Mouse (Mus musculus): Measurements from ENCODE around the gene Eloa. TPM values are rescaled to one million over a fixed set of nuclear protein-coding genes. Genes with fewer than 3 reads are reported as not detected.

Gene Eloa
- total RNA-seq, 2 experiments from 2014 or later = 28.6 to 29.3 TPM

DNA sequence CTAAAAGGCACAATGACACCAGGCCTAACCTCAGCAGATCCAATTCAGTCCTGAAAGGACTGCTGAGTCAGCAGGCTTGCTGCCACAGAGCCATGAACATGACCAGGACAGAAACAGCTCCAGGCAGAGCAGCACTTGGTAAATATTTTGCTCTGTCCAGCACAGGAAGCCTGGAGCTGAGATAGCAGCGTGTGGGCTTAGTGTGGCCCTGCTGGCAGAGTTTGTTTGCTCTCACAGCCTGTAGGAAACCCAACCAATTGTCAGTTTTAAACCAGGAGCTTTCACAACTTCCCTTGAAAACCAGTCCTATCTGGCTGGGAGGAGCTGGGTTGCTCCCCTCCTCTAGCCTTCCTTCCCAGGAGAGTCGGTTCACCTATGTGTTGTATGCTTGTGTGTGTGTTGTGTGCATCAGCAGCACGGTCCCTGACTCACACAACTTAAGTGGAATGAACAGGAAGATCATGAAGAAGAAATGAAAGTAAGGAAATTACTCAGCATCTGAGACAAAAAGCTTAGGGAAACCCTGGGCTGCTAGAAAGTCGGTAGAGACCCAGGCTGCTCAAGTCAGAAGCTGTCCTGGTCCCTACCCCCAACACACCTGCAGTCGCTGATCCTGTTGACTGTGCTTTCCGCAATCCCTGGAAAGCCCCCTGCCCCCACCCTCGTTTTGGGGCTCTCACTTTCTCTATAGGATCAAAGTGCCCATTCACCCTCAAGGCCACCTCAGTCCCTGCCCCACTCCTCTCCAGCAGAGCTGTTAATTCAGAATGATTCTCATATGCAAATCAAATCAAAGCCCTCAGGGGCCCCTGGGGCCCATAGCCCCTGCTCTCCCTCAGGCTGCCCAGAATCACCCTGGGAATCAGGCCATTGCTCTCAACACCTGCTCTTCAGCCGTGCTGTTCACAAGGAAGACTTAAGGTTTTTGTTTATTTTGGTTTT is 9.7 kb upstream of the Eloa start:
- no peak for DNase-seq (ENCODE audit: low spot score in 2 of 2)

DNA sequence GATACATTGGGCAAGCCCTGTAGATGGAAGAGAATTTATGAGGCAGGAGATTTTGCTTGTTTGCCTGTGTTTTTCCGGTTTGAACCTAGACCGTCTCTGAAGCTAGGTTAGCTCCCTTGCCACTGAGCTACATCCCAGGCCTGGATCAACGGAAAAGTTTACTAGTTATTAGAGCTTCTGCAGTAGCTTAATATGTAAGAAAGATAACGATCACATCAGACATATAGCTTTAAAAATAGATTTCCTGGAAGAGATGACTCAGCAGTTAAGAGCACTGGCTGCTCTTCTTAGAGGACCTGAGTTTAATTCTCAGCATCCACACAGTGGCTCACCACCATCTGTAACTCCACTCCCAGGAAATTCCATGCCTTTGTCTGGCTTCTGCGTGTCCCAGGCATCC is 7.1 kb upstream of the Eloa start:
- no peak for DNase-seq (ENCODE audit: low spot score in 2 of 2)

DNA sequence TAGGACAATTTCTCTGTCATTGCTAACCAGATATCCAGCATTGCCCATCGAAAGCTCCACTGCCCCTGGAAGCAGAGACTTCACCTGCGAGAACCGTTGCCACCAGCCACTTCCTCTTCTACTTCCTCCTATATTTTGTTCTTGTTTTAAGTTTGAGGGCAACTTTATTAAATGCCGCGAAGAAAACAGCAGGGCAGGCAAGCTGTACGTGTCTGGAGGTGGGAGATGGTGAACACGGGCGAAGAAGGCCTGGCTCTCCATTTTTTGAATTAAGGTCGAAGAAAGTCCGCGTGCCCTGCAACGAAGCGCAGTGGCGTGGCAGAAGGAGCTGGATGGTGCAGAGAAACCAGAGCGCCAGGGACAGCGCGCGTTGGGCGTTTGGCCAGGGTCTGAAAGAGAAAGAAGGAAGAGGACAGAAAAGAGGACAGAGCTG is 6.6 kb upstream of the Eloa start:
- DNase-seq (ENCODE audit: low spot score in 2 of 2) = no peak

DNA sequence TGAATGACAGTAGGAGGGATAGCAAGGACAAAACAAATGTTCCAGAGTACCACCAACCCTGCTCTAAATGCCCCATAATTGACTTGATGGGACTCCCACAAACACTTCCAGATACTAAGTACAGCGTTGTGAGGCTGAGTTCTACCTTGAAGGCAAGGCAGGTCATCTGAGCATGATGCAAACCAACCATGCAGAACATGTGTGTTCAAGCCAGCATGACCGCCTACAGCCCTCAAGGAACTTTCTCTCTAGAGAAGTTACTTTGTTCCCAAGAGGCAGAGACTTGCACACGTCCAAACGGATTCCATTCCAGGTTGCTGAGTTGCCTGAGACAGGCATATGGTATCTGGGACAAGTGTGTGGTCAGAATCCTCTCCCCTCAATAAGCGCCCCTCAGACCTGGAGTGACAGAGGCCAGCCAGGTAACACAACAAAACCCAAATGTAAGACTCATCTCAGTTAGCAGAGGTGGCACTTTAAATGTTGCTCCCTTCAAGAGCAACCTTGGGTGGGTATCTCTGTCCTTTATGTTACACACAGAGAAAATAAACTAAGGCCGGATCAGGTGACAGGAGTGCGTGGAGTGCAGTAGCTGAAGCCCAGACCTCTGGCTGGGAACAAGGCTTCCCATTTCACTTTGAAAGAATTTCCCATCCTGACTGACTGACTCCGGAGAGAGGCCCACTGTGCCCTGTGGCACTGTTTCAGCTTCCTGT is 6.0 kb upstream of the Eloa start:
- no peak for DNase-seq (ENCODE audit: low spot score in 2 of 2)

DNA sequence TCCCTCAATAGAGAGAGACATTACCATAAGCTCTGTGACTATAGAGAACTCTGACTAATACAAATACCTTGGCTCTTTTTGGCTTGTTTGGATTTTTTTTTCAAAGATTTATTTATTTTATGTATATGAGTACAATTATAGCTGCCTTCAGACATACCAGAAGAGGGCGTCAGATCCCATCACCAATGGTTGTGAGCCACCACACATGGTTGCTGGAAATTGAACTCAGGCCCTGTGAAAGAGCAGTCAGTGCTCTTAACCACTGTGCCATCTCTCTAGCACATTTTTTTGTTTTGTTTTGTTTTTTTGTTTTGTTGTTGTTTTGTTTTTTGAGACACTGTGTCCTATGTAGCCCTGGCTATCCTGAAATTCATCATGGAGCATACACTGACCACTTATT is 3.8 kb upstream of the Eloa start:
- DNase-seq (ENCODE audit: low spot score in 2 of 2) = no peak

DNA sequence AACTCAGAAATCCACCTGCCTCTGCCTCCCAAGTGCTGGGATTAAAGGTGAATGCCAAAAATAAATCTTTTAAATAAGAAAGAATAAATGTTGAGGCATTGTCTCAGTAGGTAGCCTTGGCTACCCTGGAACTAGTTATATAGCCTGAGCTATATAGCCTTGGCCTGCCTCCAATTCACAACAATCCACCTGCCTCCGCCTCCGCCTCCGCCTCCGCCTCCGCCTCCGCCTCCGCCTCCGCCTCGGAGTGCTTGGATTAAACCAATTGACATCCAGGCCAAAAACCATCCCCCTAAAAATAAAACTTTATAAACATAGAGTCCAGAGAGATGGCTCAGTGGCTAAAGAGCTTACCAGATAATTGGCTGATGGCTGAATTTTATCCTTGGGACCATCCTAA is 1.4 kb upstream of the Eloa start:
- DNase-seq (ENCODE audit: low spot score in 2 of 2) = no peak

DNA sequence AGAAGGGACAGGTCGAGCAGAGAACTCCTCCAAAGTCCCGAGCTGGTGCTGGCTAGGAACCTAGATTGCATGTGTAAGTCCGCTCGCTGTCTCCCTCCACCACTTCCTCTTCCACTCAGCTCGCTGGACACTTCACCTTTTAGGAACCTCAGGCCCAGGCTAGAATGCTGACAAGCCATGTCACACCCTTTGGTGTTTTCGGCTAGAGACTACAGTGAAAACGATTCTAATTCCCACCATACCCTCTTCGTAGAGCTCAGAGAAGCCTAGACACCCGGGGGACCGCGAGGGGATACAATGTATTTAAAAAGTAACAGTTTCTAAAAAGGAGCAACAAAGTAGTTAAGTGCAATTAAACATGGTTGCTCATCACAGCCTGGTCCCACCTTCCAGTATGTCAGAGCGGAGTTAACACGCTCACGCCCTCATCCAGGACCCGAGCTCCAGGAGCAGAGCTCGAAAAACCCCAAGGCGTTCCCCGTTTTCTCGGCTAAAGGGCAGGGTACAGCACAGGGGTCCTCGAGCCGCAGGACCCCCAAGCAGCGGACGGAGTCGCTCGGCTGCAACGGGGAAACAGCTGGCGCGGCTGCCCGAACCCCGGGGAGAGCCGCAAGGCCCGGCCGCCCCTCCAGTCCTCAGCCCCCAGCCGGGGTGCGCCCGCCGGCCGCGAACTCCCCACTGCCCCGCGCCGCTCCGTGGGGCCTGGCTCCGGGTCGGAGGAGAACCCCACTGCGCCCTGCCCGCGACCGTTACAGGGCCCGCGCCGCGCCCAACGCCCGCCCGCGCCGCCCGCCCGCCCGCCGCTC is 617 bp downstream of the Eloa start:
- peak in 1 of 2 experiments; percentile 13 for DNase-seq (ENCODE audit: low spot score in 2 of 2)

DNA sequence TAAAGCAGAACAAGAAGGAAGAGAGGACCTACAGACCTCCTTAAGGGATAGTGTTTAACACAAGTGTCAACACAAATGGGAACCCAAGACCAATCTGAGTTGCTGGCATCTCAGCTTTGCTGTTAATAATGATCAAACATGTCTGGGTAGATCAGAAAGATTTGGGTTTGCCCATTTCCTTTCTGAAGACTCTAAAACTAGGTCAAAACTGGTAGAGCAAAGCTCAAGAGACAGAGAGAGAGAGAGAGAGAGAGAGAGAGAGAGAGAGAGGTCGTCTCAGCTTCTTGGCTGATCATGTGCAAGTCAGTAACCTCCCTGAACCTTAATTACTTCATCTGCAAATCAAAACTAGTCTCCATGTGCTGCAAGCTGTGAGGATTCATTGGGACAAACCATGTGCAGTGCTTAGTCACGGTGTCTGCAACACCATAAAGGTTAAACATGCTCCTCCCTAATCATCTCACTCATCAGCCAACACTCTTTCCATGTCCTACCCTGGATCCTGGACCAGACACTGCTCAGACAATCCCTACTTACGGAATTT is 5.4 kb downstream of the Eloa start:
- DNase-seq (ENCODE audit: low spot score in 2 of 2) = no peak

DNA sequence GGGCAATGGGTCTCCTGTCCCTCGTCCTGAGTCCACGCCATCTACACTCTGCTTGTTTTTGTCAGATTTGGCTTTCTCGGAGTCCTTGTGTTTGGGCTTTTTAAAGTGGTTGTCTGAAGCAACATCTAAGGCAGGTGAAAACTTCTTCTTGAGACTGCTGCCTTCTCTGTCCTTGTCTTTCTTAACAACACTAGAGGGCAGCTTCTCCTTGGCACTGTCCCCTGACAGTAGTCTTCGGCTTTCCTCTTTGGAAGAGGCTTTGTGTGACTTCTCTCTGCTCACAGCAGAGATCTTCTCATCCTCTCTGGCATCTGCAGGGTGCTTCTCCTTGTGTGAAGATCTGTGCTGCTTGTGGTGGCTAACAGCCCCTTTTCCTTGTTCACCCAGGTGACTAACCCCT is 11.0 kb downstream of the Eloa start:
- no peak for DNase-seq (ENCODE audit: low spot score in 2 of 2)

DNA sequence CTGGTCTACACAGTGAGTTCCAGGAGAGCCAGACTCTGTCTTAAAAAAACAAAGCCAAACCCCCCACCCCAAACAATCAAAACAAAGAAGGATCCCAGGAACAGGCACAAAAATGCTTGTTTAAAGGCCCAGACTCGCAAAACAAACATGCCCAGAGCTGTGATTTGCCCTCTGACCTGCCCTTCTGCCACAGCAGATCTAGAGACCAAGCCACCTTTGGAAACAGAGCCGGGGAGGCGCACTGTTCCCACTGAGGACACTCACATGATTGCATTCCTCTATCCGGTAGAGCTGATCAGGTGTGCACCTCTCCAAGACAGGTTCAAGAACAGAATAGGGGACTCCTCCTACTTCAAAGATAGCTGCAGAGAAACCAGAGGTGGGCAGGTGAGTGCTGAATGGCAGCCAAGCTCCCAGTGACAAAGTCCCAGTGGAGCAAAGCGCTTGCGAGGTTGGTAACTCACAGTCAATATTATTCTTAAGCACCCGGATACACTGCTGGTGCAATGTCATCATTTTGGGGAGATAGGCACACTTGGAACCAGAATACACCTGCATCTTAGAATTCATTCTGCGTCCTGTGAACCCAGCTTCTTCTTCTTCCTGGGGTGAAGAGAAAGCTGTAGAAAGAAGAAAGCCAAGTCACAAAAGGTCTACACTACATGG is 12.6 kb downstream of the Eloa start:
- no peak for DNase-seq (ENCODE audit: low spot score in 2 of 2)

DNA sequence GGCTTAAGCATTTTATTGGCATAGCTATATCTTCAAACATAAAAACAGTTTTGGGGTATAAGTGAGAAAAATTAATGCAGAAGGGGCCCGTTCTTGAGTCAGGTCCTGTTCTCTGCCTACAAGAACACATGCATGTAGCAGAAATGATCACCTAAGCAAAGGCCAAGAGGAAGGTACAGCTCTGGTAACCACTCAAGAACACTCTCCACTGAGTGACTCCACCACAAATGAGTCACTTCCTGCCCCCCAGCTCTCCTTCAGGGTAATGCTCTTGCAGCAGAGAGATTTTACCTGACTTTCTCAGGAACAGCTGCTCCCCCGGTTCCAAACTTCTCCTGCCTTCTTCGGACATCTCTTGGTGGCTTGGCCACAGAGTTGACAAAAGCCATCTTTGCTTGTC is 14.7 kb downstream of the Eloa start:
- DNase-seq (ENCODE audit: low spot score in 2 of 2) = no peak

DNA sequence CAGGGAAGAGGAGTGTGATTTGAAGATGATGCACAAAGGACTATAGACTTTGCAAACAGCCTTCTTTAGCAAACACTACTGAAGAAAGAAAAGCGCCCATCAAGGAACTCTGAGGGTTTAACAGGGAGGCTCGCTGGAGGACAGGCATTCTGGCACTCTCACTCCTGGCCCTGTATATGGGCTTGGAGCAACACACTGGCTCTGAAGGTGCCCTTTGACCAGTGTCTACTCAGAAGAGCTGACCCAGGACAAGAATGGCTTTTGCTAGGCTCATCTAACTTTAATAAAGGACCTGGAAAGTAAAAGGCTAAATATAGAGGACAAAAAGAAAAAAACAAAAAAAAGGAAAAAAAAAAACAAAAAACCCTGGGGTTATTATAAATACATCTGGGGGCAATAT is 16.6 kb downstream of the Eloa start:
- no peak for DNase-seq (ENCODE audit: low spot score in 2 of 2)

DNA sequence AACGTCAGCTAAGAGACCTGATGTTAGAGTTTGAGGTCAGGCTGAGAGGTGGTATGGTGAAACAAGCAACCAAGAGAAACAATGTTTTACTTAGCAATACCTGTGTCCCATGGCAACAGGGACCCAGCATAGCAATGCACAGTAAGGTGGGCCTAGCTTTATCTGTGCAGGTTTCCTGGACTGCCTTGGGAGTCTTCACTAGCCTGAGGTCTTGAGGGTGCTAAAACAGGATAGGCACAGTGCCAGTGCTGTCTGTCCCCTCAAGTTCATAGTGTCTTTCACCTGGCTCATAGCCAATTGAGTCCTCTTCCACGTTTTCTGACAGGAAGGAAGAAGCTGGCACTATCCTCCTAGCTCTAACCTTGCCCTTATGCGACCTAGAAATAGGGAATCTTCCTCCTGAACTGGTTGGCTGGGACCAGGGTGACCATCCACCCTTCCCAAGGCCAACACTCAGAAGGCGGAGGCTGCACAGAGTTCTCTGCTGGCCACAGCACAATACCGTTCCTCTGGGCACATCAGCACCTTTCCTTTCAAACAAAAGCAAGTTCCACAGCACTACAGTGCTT is 17.4 kb downstream of the Eloa start:
- no peak for DNase-seq (ENCODE audit: low spot score in 2 of 2)

DNA sequence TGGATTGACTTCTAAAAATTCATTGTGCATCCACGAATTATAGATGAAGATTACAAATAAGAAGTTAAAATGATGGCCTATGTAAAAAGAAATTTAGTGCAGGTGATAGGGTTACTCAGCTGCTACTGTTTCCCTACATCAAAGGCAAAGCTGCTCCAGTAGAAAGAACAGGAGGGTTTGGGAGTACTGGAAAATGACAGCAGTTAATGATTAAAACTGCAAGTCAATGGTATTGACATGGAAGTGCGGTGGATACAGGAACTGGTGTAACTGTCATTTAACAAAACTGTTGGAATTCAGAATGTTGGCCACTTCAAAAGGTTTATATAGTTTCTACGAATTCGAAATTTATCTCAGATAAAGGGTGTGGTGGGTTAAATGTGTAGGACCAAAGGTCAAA is 26.4 kb downstream of the Eloa start:
- no peak for DNase-seq (ENCODE audit: low spot score in 2 of 2)

DNA sequence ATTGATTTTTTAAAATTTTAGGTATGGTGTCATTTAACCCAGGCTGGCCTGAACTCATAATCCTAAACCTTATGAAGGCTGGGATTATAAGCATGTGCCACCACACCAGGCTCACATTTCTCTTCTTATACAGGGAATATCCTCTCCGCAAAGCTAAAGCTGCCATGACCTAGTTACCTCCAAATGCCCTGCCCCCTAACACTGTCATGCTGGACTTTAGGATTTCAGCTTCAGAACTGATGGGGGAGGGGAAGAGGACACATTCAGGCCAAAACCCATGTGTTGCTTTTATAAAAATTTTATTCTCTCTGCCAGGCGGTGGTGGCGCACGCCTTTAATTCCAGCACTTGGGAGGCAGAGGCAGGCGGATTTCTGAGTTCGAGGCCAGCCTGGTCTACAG is 27.6 kb downstream of the Eloa start:
- no peak for DNase-seq (ENCODE audit: low spot score in 2 of 2)

DNA sequence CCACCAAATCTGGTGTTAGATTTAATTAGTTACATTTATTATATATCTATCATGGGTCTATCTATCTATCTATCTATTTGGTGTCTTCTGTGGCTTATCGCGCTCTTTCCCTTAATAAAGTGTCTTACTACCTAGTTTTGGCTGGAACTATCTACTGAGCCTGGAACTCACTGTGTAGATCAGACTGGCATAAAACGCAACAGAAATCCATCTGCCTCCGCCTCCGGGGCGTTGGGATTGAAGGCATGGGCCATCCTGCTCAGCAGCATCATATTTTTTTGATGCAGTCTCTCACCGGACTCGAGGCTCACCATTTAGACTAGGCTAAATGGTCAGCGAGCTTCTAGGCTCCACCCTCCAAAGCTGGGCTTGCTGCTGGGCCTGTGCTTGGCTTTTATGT is 33.8 kb downstream of the Eloa start:
- DNase-seq (ENCODE audit: low spot score in 2 of 2) = peak in 1 of 2 experiments; percentile 59

DNA sequence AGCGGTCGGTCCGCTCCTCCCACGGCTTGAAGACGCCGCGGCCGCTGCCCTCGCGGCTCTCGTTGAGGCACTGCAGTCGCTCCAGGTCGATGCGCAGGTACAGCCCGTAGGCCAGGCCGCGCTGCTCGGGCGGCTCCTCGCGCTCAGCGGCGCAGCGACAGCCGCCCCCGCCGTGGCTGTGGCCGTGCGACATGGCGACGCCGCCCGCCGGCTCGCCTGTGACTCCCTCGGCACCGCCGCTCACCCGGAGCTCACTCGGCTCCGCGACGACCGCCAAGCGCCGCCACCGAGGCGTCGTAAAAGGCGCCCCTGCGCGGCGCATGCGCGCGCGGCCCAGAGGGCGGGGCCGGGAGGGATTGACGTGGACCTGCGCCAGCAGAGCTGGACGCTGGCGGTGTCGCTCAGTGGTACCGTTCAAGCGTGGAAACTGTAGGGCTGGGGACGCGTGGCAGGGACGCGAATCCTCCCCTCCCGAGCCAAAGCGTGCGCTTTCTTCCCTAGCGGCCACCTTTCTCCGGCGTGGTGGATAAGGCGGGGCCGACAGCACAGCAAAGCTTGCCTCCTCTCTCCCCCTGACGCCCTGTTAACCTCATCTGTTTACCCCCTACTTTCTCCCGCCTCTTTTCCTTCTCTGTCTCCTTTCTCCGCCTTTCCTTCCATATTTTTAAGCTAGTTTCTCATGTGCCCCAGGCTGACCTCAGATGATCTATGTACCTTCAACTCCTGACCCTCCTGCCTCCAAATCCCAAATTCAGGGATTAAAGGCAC is 34.4 kb downstream of the Eloa start, which contains the start of gene Pithd1:
Pithd1 (minus strand) TSS at position 322 of the 768 bp plus-strand sequence.
- DNase-seq (ENCODE audit: low spot score in 2 of 2) = peak; percentile 88 to 94

DNA sequence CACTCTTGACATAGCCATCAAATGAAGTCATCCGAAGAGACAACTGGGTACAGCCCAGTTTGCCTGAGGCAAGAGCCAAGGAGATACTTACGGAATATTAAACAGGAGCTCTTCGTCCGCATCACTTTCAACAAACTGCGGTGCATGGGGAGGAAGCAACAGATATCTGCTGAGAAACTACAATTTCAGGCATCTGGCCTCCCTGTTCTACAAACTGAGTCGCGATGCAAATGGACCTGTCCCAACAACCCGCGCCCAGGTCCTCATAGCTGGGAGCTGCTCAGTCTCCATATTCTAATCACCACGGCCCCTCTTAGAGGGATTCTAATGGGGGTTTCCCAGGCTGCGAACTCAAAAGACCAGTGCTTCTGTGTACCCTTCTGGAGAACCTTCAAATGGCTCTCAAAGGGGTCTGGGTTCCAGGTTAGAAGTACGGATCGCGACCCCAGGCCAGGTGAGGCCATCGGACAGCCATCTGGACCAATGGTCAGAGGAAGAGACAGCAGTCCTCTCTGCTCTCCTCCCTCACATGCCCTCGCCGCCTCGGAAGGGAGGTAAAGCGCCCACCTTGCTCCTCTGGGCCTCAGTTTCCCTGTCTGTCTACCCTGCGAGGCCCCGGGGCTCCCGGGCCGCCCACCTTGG is 35.1 kb downstream of the Eloa start:
- DNase-seq (ENCODE audit: low spot score in 2 of 2) = no peak

DNA sequence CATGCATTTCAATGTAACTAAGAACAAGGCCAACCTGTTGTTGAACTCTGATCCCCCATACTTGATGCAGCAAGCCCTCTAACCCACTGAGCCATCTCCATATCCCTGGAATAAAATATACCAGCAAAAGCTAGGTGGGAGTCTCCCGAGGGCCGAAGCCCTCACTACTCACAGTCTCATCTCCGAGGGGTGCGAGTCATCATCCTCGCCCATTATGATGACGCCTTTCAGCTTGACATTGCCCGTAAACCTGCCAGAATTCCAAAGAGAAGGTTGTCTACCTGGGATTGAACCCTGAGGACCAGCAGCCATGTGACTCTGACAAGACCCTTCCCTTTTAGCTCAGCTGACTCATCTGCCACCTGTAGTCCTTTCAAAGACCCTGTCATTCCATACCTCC is 35.8 kb downstream of the Eloa start:
- no peak for DNase-seq (ENCODE audit: low spot score in 2 of 2)

All from layer of hippocampus, adult 18-20 months (tissue).